Mouse (Mus musculus): ENCODE results near the gene Mtor. TPM values are rescaled to one million over a fixed set of nuclear protein-coding genes. Genes with fewer than 3 reads are reported as not detected.
A peak's percentile ranks its signal among the peaks of the same experiment; 100 is the strongest.

The Mtor gene
- polyA plus RNA-seq, 1 experiment, result 75.5 TPM

- H3K27ac ChIP-seq (ENCODE audit: control insufficient read depth, insufficient read depth, low read depth, low read length), result no peak overlapping the region
- H3K27me3 ChIP-seq (ENCODE audit: control insufficient read depth, insufficient read depth, low read length), result no peaks in the 10 kb centered on the region
- H3K36me3 ChIP-seq (ENCODE audit: control insufficient read depth, insufficient read depth, low read length), result peaks cover 9% of the 10 kb centered on the region; the same call in 1 of the 2 replicates
- H3K4me3 ChIP-seq (ENCODE audit: control insufficient read depth, low read depth, low read length), result no peak overlapping the region
- TF ChIP-seq POLR2A (IDR thresholded peaks at IDR 0.05; ENCODE audit: control insufficient read depth, low read depth, low read length), result no peak
- no peaks in the 10 kb centered on the region for H3K4me1 ChIP-seq (ENCODE audit: control insufficient read depth, insufficient read depth, low read length)
Measured at GRCm38 (mm10) chr4:148533613-148534328, 85.4 kb downstream of the Mtor start.

GRCm38 (mm10) chr4:148535876-148536275 is 87.5 kb downstream of the Mtor start:
- peaks cover 11% of the 10 kb centered on the region; the same call in 1 of the 2 replicates for H3K36me3 ChIP-seq (ENCODE audit: control insufficient read depth, insufficient read depth, low read length)
- TF ChIP-seq CTCF (IDR thresholded peaks at IDR 0.05; ENCODE audit: control insufficient read depth, insufficient read depth, insufficient replicate concordance, low read depth, low read length) (no peak), POLR2A (IDR thresholded peaks at IDR 0.05; ENCODE audit: control insufficient read depth, low read depth, low read length) (no peak)
- H3K4me3 ChIP-seq (ENCODE audit: control insufficient read depth, low read depth, low read length), result no peak overlapping the region
- no peaks in the 10 kb centered on the region for H3K4me1 ChIP-seq (ENCODE audit: control insufficient read depth, insufficient read depth, low read length)
- peak overlapping the region; percentile 56 for H3K27ac ChIP-seq (ENCODE audit: control insufficient read depth, insufficient read depth, low read depth, low read length)
- H3K27me3 ChIP-seq (ENCODE audit: control insufficient read depth, insufficient read depth, low read length), result no peaks in the 10 kb centered on the region

- Histone ChIP-seq H3K4me3 (ENCODE audit: control insufficient read depth, low read depth, low read length) (no peak overlapping the region), H3K36me3 (ENCODE audit: control insufficient read depth, insufficient read depth, low read length) (peaks cover 4% of the 10 kb centered on the region), H3K4me1 (ENCODE audit: control insufficient read depth, insufficient read depth, low read length) (no peaks in the 10 kb centered on the region), H3K27me3 (ENCODE audit: control insufficient read depth, insufficient read depth, low read length) (no peaks in the 10 kb centered on the region), H3K27ac (ENCODE audit: control insufficient read depth, insufficient read depth, low read depth, low read length) (no peak overlapping the region)
- TF ChIP-seq POLR2A (IDR thresholded peaks at IDR 0.05; ENCODE audit: control insufficient read depth, low read depth, low read length) (no peak), CTCF (IDR thresholded peaks at IDR 0.05; ENCODE audit: control insufficient read depth, insufficient read depth, insufficient replicate concordance, low read depth, low read length) (no peak)
Measured at GRCm38 (mm10) chr4:148549106-148549505, 100.7 kb downstream of the Mtor start.

GRCm38 (mm10) chr4:148557766-148558165 is 109.4 kb downstream of the Mtor start:
- peaks cover 2% of the 10 kb centered on the region for H3K4me1 ChIP-seq (ENCODE audit: control insufficient read depth, insufficient read depth, low read length)
- peak overlapping the region; percentile 94 for H3K27ac ChIP-seq (ENCODE audit: control insufficient read depth, insufficient read depth, low read depth, low read length)
- peaks cover 3% of the 10 kb centered on the region for H3K36me3 ChIP-seq (ENCODE audit: control insufficient read depth, insufficient read depth, low read length)
- peak overlapping the region; percentile 100 for H3K4me3 ChIP-seq (ENCODE audit: control insufficient read depth, low read depth, low read length)
- TF ChIP-seq POLR2A (IDR thresholded peaks at IDR 0.05; ENCODE audit: control insufficient read depth, low read depth, low read length) (no peak), CTCF (IDR thresholded peaks at IDR 0.05; ENCODE audit: control insufficient read depth, insufficient read depth, insufficient replicate concordance, low read depth, low read length) (no peak)
- no peaks in the 10 kb centered on the region for H3K27me3 ChIP-seq (ENCODE audit: control insufficient read depth, insufficient read depth, low read length)

- Histone ChIP-seq H3K4me1 (ENCODE audit: control insufficient read depth, insufficient read depth, low read length) (peaks cover 2% of the 10 kb centered on the region), H3K36me3 (ENCODE audit: control insufficient read depth, insufficient read depth, low read length) (peaks cover 4% of the 10 kb centered on the region), H3K4me3 (ENCODE audit: control insufficient read depth, low read depth, low read length) (peak within 1 kb of the TSS; percentile 100), H3K27ac (ENCODE audit: control insufficient read depth, insufficient read depth, low read depth, low read length) (peak within 1 kb of the TSS; percentile 94), H3K27me3 (ENCODE audit: control insufficient read depth, insufficient read depth, low read length) (no peaks in the 10 kb centered on the region)
- TF ChIP-seq POLR2A (IDR thresholded peaks at IDR 0.05; ENCODE audit: control insufficient read depth, low read depth, low read length) (peak; percentile 68), CTCF (IDR thresholded peaks at IDR 0.05; ENCODE audit: control insufficient read depth, insufficient read depth, insufficient replicate concordance, low read depth, low read length) (no peak)
Measured at GRCm38 (mm10) chr4:148558297-148559000, 110.0 kb downstream of the Mtor start, which contains the start of gene Exosc10. TSS of gene Exosc10 (plus strand) at chr4:148558429.

- peaks cover 10% of the 10 kb centered on the region for H3K36me3 ChIP-seq (ENCODE audit: control insufficient read depth, insufficient read depth, low read length)
- no peaks in the 10 kb centered on the region; the same call in 1 of the 2 replicates for H3K4me1 ChIP-seq (ENCODE audit: control insufficient read depth, insufficient read depth, low read length)
- TF ChIP-seq CTCF (IDR thresholded peaks at IDR 0.05; ENCODE audit: control insufficient read depth, insufficient read depth, insufficient replicate concordance, low read depth, low read length) (no peak), POLR2A (IDR thresholded peaks at IDR 0.05; ENCODE audit: control insufficient read depth, low read depth, low read length) (no peak)
- H3K27ac ChIP-seq (ENCODE audit: control insufficient read depth, insufficient read depth, low read depth, low read length), result no peak overlapping the region
- H3K27me3 ChIP-seq (ENCODE audit: control insufficient read depth, insufficient read depth, low read length), result no peaks in the 10 kb centered on the region
- no peak overlapping the region for H3K4me3 ChIP-seq (ENCODE audit: control insufficient read depth, low read depth, low read length)
Measured at GRCm38 (mm10) chr4:148562676-148563075, 114.3 kb downstream of the Mtor start.

GRCm38 (mm10) chr4:148563595-148563994 is 115.2 kb downstream of the Mtor start:
- H3K4me3 ChIP-seq (ENCODE audit: control insufficient read depth, low read depth, low read length), result no peak overlapping the region
- TF ChIP-seq CTCF (IDR thresholded peaks at IDR 0.05; ENCODE audit: control insufficient read depth, insufficient read depth, insufficient replicate concordance, low read depth, low read length), result no peak
- no peak for TF ChIP-seq POLR2A (IDR thresholded peaks at IDR 0.05; ENCODE audit: control insufficient read depth, low read depth, low read length)
- H3K27ac ChIP-seq (ENCODE audit: control insufficient read depth, insufficient read depth, low read depth, low read length), result no peak overlapping the region
- H3K4me1 ChIP-seq (ENCODE audit: control insufficient read depth, insufficient read depth, low read length), result no peaks in the 10 kb centered on the region; the same call in 1 of the 2 replicates
- H3K36me3 ChIP-seq (ENCODE audit: control insufficient read depth, insufficient read depth, low read length), result peaks cover 12% of the 10 kb centered on the region
- no peaks in the 10 kb centered on the region for H3K27me3 ChIP-seq (ENCODE audit: control insufficient read depth, insufficient read depth, low read length)
